Mouse (Mus musculus) megakaryocyte progenitor cell, adult 5-6 weeks (primary cell): ENCODE data around the gene Zfp341. TPM values are rescaled to one million over a fixed set of nuclear protein-coding genes. Genes with fewer than 3 reads are reported as not detected.
A peak's percentile ranks its signal among the peaks of the same experiment; 100 is the strongest.

Source experiments
- ATAC-seq: replicated peaks from 2 replicates; pipeline ENCODE4 v1.8.0; 2016; ENCODE audit warnings: mild to moderate bottlenecking, moderate TSS enrichment, inconsistent platforms; ENCODE audit not compliant: poor library complexity
- total RNA-seq, 2 experiments: library from RNA; stranded (forward) in 1 of 2; stranded (reverse) in 1 of 2; fragments of 157-497, 149-512 nt in 1 of 2; fragments of 200-1000 nt in 1 of 2; gene quantifications; 2 replicates each; pipeline versions ENCODE4 v1.2.3 to v1.2.4; 2015 to 2017

The Zfp341 gene
- total RNA-seq, 2 experiments from 2014 or later = 2.3 to 3.3 TPM

GRCm38 (mm10) chr2:154633039-154633742 lies 20.1 kb downstream of the Zfp341 start:
- no peak for ATAC-seq

DNA sequence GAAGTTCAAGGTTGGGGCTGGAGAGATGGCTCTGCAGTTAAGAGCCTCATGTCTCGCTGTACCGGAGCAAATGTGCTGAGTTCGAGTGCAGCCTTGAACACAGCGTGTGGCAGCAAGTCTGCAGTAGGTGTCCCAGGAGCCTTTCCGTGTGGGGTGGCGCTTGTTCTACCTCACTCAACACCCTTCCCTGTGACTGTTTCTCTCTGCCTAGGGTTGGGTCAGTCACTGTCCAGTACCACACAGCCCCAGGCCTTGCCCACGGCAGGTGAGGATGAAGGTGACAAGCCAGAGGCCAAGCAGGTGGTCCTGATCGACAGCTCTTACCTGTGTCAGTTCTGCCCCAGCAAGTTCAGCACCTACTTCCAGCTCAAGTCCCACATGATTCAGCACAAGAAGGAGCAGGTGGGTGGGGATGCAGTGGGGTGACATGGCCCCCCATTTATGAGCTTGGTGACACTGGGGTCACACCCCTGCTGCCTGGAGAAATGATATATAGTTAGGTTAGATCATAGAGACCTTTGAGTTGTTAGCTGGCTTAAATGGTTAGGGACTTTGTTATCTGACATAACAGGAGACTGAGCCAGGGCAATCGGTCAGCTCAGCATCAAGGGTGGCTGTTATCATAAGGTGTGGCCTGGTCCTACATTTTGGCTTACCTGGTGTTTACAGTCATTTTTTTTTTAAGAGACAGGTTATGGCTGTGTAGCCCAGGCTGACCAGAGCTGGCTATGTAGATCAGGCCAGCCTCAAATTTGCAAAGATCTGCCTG lies 21.0 kb downstream of the Zfp341 start:
- ATAC-seq = no peak

GRCm38 (mm10) chr2:154635826-154636225 lies 22.7 kb downstream of the Zfp341 start:
- ATAC-seq = no peak

DNA sequence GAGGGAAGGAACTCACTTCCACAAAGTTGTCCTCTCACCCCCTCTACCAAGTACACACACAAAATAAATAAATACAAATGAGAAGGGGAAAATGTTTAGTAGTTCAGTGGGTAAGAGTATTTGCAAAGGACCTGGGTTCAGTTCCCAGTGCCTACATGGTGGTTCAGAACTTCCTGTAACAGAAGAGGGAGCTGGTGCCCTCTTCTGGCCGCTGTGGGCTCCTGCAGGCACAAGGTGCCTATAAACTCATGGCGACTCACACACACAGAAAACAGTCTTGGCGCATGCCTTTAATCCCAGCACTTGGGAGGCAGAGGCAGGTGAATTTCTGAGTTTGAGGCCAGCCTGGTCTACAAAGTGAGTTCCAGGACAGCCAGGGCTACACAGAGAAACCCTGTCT lies 25.4 kb downstream of the Zfp341 start:
- no peak for ATAC-seq

DNA sequence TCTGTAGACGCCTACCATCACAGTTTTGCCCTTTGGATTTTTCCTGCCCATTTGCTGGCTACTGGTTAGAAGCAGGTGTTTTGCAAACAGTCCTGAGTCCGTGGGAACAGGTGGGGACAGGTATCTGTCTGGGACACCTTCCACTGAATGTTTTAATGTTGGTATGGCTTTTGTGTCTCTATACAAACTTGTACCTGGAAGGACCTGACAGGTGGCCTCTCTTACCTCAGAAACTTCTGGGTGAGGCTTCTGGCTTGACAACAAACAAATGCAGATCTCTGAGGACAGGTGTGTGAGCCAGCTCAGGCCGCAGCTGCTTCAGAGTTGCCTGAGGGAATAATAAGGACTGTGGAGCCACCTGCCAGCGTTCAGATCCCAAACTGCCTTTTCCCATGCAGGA lies 26.0 kb downstream of the Zfp341 start:
- no peak for ATAC-seq

DNA sequence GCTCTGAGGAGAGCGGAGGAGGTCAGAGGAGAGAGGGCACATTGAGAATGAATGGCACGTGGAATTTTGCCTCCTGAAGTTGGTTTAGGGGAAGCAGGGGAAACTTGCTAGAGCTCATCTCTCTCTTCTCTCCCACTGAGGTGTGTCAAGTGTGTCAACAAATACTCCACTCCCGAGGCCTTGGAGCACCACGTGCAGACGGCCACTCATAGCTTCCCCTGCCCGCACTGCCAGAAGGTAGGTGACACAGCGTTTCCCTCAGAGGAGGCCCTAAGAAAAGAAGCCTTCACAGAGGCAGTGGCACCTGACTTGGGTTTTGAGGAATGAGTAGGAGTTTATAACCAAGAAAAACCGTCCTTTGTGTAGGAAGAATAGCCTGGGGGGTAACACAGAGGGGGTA lies 28.1 kb downstream of the Zfp341 start:
- no peak for ATAC-seq

GRCm38 (mm10) chr2:154642005-154642459 lies 28.9 kb downstream of the Zfp341 start:
- ATAC-seq = no peak

GRCm38 (mm10) chr2:154642712-154643385 lies 29.8 kb downstream of the Zfp341 start:
- no peak for ATAC-seq

- peak; percentile 85 for ATAC-seq
Measured at GRCm38 (mm10) chr2:154646634-154647033, 33.5 kb downstream of the Zfp341 start.

DNA sequence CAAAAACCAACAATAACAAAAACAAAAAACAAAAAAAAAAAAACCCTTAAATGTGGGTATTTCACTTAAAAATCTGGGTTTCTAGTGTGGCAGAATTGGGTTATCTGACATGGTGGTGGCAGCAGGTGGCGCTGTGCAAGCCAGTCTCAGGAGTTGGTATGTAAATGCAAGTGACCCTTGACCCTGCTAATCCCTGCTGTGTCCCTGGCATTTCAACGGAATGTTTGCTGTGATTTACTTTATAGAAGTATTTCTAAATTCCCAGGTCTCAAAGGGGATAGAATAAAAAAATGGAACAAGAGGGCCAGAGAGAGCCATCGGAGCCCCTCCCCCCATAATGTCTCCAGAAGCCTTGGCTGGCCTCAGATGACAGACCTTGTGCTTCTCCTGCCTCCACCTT lies 35.0 kb downstream of the Zfp341 start:
- ATAC-seq = peak; percentile 76; the same call in 1 of the 2 replicates

GRCm38 (mm10) chr2:154650404-154650803 lies 37.3 kb downstream of the Zfp341 start:
- no peak for ATAC-seq

DNA sequence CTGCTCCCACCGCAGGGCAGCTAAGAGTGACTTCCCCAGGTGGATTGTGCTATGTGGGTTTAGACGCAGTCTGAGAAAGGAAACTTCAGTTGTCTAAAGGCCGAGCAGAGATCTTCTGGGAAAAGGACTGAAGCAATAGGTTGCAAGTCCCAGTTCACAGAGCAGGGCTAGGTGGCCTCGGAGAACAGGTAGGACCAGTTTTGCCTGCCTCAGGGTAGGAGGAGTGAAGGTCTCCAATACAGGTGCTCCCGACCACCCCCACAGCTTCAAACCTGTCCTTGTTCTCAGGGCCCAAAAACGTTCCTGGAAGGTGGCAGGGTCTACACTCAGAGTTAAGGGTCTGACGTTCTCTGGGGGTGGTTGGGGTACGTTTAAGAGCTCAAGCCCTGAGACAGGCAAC lies 38.3 kb downstream of the Zfp341 start, which contains the start of gene Chmp4b:
Chmp4b (plus strand) TSS at position 343 of the 400 bp plus-strand sequence.
- ATAC-seq = no peak

GRCm38 (mm10) chr2:154654976-154655375 lies 41.9 kb downstream of the Zfp341 start:
- no peak for ATAC-seq

DNA sequence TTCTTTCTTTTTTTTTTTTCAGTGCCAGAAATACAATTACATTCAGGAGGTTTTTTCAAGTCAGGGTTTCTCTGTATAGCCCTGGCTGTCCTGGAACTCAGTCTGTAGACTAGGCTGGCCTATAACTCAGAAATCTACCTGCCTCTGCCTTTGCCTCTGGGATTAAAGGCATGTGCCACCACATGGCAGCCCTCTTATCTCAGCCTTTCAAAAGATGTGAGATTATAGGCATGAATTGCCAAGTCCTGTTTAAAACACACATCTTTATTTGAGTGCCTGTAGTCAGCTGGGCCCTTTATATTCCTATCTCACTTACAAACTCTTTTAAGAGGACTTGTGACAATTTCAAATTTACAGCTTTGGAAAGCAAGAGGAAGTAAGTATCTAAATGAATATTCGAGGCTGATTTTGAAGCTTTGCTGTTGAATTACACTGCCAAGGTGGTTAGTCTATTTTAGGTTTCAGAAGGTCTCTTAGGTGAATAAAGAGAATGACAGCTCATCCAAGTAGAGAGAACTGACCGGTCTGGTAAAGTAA lies 42.8 kb downstream of the Zfp341 start:
- ATAC-seq = no peak

DNA sequence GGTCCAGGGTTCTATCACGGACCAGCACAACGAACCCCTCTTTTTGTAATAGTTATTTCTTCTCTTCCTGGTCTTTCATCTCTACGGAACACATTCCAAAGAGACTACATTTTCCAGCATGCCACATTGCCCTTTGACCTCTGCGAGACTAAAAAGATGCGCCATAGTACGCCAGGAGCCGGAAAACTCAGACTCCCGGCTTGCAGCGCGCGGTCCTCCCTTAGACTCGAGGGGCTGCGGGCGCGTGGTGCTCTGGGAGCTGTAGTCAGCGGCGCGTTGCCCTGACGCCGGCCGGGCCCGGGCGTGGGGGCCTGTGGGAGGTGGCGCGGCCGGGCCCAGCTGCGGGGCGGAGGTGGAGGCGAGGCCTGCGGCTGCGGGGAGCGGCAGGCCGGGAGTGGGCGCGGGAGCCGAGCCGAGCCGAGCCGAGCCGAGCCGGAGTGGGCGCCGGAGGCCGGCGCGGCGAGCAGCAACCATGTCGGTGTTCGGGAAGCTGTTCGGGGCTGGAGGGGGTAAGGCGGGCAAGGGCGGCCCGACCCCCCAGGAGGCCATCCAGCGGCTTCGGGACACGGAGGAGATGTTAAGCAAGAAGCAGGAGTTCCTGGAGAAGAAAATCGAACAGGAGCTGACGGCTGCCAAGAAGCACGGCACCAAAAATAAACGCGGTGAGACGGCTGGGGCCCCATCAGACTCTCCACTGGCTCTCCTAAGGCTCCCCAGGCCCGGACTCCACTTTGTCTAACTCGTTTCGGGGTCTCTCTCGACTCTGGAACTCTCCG lies 43.8 kb downstream of the Zfp341 start:
- ATAC-seq = peak; percentile 89

DNA sequence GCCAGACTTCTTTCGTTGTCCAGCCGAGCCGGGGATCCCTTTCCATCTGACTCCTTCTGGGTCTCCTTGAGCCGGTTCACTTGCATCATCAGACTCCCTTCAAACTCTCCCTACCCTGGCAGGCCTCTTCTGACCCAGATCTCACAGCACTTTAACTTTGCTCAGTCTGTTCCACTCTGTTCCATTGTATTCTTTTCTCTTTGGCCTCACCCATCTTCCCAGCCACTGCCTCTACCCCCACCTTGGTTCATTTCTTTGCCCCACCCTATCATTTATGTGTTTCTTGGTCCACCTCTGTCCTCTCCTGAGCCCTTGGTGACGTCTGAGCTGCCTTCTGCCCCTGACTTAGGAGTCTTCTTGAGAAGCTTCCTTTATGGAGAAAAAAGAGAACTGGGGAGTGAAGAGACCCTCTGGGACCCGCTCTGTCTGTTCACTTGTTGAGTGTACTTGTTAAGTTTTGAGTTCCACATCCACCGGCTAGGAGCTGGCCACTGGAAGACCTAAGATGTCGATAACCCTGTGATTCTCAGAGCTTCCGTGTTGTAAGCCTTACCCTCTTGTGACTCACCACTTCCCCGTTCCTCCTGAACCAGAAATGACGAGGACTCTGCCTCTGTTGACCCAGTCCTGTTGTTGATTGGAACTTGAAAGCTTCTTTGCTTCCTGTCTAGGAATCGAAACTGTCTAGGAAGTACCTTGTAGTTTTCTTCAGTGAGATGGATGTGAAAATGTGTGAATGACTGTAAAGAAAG lies 44.6 kb downstream of the Zfp341 start:
- peak; percentile 70 for ATAC-seq

- ATAC-seq = no peak
Measured at GRCm38 (mm10) chr2:154659070-154659469, 46.0 kb downstream of the Zfp341 start.

DNA sequence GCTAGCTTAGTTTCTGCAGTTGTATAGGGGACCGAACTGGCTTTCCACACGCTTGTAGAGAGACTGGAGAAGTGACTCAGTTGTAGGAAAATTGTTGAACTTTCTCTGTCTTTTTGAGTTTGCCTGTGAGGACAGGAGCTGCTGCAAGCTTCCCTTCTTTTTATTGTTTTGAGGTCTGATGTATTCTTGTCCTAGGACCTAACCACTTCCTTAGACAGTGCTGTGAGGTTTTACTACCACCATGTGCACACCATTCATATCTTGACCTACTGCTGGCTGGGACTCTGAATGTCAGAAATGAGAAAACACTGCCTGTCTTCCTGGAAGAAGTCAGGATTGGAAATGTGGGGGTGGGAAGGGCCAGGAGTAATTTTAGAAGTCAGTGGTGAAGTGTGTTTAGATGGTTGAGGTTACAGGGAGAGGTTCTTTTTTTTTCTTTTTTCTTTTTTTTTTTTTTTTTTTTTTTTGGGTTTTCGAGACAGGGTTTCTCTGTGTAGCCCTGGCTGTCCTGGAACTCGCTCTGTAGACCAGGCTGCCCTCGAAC lies 46.5 kb downstream of the Zfp341 start:
- ATAC-seq = no peak

DNA sequence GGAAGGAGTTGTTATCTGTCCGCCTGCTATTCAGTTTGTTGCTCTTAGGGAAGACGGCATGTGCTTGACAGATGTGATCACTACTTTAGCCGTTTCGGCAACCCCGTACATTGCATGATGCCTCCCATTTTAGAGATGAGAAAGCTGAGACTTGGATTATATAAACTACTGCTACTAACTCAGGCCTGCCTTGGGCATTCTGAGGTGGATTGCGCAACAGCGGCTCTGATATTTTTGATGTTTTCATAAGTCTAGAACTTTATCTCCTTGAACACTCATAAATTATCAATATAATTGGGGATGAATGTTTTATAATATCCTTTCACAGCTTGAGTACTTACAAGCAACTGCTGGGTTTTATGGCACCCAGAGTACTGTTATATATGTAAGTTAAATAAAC lies 55.6 kb downstream of the Zfp341 start:
- ATAC-seq = no peak

DNA sequence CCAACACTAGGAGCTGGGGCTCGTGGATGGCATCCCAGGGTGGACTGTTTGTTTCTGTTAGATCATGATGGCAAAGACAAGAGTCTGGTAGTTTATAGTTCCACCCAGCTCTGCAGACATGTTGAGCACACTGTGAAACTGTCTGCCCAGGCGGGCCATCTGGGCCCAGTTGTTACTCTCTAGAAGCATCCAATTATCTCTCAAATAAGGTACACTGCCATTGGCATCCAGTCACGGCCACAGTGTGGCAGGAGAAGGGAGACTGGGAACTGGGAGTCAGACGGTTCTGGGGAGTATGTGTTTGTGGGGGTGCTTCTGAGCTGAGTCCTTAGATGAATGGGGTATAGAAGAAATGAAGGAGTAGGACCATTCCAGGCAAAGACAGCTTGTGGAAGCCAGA lies 57.0 kb downstream of the Zfp341 start:
- no peak for ATAC-seq
